Mouse (Mus musculus) midbrain, postnatal 0 days (tissue): ENCODE data around the gene Ints6. TPM values are rescaled to one million over a fixed set of nuclear protein-coding genes. Genes with fewer than 3 reads are reported as not detected.

ENCODE experiments used
- ATAC-seq: fragments of 200-750 bp; cut with Nextera tagmentation; 2 replicates; pipeline ENCODE4 v1.8.0; 2017; ENCODE audit warnings: moderate number of reproducible peaks, mild to moderate bottlenecking, moderate TSS enrichment, moderate library complexity; ENCODE audit not compliant: low FRiP score
- DNase-seq: peaks from one replicate; pipeline ENCODE4 v3.0.0-alpha.2; 2015; ENCODE audit warnings: low spot score
- H3K27ac ChIP-seq: fragments of 300-500 bp; sonication (generic); 2 replicates; pipeline ENCODE4 v1.5.1; 2014; ENCODE audit warnings: low read depth, mild to moderate bottlenecking, low read length, mixed read lengths
- H3K27me3 ChIP-seq: fragments of 300-500 bp; sonication (generic); 2 replicates; pipeline ENCODE4 v1.6.1; 2014; ENCODE audit warnings: low read length, control low read depth, mixed read lengths; ENCODE audit not compliant: insufficient read depth
- H3K36me3 ChIP-seq: fragments of 300-500 bp; sonication (generic); 2 replicates; pipeline ENCODE4 v1.6.1; 2014; ENCODE audit warnings: low read length, control low read depth, mixed read lengths; ENCODE audit not compliant: insufficient read depth
- H3K4me1 ChIP-seq: fragments of 300-500 bp; sonication (generic); 2 replicates; pipeline ENCODE4 v1.6.1; 2014; ENCODE audit warnings: mild to moderate bottlenecking, control low read depth, antibody characterized with exemption, low read length, mixed read lengths; ENCODE audit not compliant: insufficient read depth
- H3K4me2 ChIP-seq: fragments of 300-500 bp; sonication (generic); 2 replicates; pipeline ENCODE4 v1.6.1; 2014; ENCODE audit warnings: low read depth, mild to moderate bottlenecking, low read length, mixed read lengths; ENCODE audit not compliant: poor library complexity, severe bottlenecking
- H3K4me3 ChIP-seq: fragments of 300-500 bp; sonication (generic); 2 replicates; pipeline ENCODE4 v1.5.1; 2014; ENCODE audit warnings: low read depth, mild to moderate bottlenecking, low read length, moderate library complexity
- H3K9ac ChIP-seq: fragments of 300-500 bp; sonication (generic); replicated peaks from 2 replicates; pipeline ENCODE4 v1.6.1; 2014; ENCODE audit warnings: mild to moderate bottlenecking, low read length, moderate library complexity, mixed read lengths; ENCODE audit not compliant: poor library complexity, severe bottlenecking
- H3K9me3 ChIP-seq: fragments of 300-500 bp; sonication (generic); 2 replicates; pipeline ENCODE4 v1.6.1; 2016; ENCODE audit warnings: low read length, control low read depth
- CTCF ChIP-seq: IDR thresholded peaks from 2 replicates; pipeline ENCODE4 v1.5.1; 2016; ENCODE audit warnings: antibody characterized with exemption, mild to moderate bottlenecking
- WGBS: fragments of 180-500 bp; shearing (Covaris S2); extraction: QIAGEN DNeasy Blood & Tissue Kit; methylation state at CpG from one replicate; pipeline ENCODE4 v1.1.7; 2014; 5-methylcytosine and 5-hydroxymethylcytosine counted together
- polyA plus RNA-seq: library from polyadenylated mRNA; unstranded; fragments of >200 nt; fragmentation: Nextera tagmentation; extraction: Ambion mirVana; gene quantifications from 2 replicates; pipeline ENCODE4 v1.2.1, GENCODE M21; 2015
- total RNA-seq: library from RNA; depleted of rRNA; stranded (reverse); fragments of >200 nt; gene quantifications from 2 replicates; pipeline ENCODE4 v1.2.3, GENCODE M21; 2014

The Ints6 gene
- total and polyA plus RNA-seq, 2 experiments from 2014 or later: 9.5 to 44.9 TPM

DNA sequence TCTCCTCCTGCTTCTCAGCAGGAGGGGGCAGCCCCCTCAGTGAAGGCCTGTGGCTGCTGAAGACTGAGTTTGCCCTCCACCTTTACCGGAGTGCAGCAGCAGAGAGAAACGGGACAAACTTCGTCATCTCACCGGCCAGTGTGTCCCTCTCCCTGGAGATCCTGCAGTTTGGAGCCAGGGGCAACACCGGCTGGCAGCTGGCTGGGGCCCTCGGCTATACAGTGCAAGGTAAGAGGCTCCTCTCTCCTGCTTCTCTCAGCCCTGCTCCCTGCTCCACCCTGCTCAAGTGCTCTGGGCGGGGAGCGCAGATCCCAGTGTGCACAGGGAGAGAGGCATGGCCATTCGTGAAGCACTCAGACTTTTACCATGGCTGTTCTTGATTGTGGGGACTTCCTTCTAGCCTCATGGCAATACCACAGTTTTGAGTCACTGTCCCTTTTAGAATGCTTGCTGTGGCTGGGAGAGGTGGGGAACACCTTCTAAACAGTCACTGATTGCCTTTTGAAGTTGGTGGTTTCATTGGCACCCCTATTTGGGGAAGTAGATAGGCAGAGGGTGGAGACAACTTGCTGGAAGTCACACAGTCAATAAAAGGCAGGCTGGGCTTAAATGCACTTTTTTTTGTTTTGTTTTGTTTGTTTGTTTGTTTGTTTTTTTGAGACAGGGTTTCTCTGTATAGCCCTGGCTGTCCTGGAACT, 95.8 kb downstream of the Ints6 start:
- Histone ChIP-seq H3K4me1 (no peaks in the 10 kb centered on the region), H3K36me3 (no peaks in the 10 kb centered on the region), H3K9ac (no peak overlapping the region), H3K27ac (no peak overlapping the region), H3K9me3 (no peaks in the 10 kb centered on the region), H3K4me2 (no peak overlapping the region), H3K4me3 (no peak overlapping the region), H3K27me3 (no peaks in the 10 kb centered on the region)
- no peak for TF ChIP-seq CTCF
- no peak for DNase-seq
- 51% methylated on average over 9 of the region's 9 CpGs for WGBS
- no peak for ATAC-seq

- 80% methylated on average over 8 of the region's 8 CpGs for WGBS
- ATAC-seq (no peak), DNase-seq (no peak)
- no peak for TF ChIP-seq CTCF
- H3K36me3 ChIP-seq: no peaks in the 10 kb centered on the region
- H3K4me1 ChIP-seq: no peaks in the 10 kb centered on the region
- H3K4me3 ChIP-seq: no peak within 1 kb of the TSS
- H3K9ac ChIP-seq: no peak within 1 kb of the TSS
- no peaks in the 10 kb centered on the region for H3K27me3 ChIP-seq
- H3K27ac ChIP-seq: no peak within 1 kb of the TSS
- no peaks in the 10 kb centered on the region for H3K9me3 ChIP-seq
- no peak within 1 kb of the TSS for H3K4me2 ChIP-seq
Measured at GRCm38 (mm10) chr14:62663367-62663766, 97.6 kb downstream of the Ints6 start, which contains the start of gene Serpine3. TSS of gene Serpine3 (plus strand) at chr14:62663667.

DNA sequence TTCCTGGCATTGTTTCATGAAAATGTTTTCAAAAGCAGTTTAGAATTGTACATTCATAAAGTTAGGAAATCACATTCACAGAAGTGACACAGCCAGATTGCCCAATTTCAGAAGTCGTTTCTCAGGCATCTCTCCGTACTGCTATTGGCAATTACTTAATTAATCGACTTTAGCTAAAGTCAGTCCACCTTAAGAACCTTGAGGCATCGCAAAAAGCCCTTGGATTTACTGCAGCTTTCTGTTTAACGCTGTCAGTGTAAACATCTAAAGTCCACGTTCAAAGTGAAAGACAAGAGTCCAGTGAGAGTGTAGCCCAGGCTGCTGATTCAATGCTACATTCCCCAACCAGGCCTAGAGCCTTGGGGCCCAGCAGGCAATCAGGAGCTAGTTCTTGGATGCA, 98.6 kb downstream of the Ints6 start:
- Histone ChIP-seq H3K36me3 (no peaks in the 10 kb centered on the region), H3K27ac (no peak overlapping the region), H3K4me2 (no peak overlapping the region), H3K4me3 (no peak overlapping the region), H3K9ac (no peak overlapping the region), H3K4me1 (no peaks in the 10 kb centered on the region), H3K27me3 (no peaks in the 10 kb centered on the region), H3K9me3 (no peaks in the 10 kb centered on the region)
- no peak for ATAC-seq
- TF ChIP-seq CTCF: no peak
- no peak for DNase-seq
- 82% methylated on average over 6 of the region's 6 CpGs for WGBS

DNA sequence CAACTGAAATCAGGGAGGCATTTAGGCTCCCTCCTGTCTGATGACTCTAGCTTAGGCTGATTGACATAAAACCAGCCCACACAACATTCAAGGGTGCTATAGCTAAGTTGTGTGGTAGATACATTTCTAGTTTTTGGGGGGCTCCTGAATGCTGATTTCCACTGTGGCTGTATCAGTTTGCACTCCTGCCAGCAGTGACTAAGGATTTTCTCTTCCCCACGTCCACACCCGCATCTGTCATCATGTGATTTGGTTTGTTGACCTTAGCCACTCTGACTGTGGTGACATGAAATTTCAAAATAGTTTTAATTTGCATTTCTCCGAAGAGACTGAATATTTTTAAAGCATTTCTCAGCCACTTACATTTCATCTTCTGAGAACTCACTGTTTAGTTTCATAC, 103.5 kb downstream of the Ints6 start:
- ATAC-seq (no peak), DNase-seq (no peak)
- H3K9me3 ChIP-seq: no peaks in the 10 kb centered on the region
- H3K27me3 ChIP-seq: no peaks in the 10 kb centered on the region
- H3K4me3 ChIP-seq: no peak overlapping the region
- H3K9ac ChIP-seq: no peak overlapping the region
- no peak for TF ChIP-seq CTCF
- H3K4me2 ChIP-seq: no peak overlapping the region
- no peaks in the 10 kb centered on the region for H3K36me3 ChIP-seq
- no peaks in the 10 kb centered on the region for H3K4me1 ChIP-seq
- no peak overlapping the region for H3K27ac ChIP-seq
- 85% methylated on average over 3 of the region's 3 CpGs for WGBS

GRCm38 (mm10) chr14:62655996-62656395, 105.0 kb downstream of the Ints6 start:
- 85% methylated on average over 7 of the region's 7 CpGs for WGBS
- no peak for ATAC-seq
- H3K4me2 ChIP-seq: no peak overlapping the region
- no peak overlapping the region for H3K9ac ChIP-seq
- H3K4me1 ChIP-seq: no peaks in the 10 kb centered on the region
- H3K9me3 ChIP-seq: no peaks in the 10 kb centered on the region
- H3K27me3 ChIP-seq: no peaks in the 10 kb centered on the region
- no peak for DNase-seq
- H3K4me3 ChIP-seq: no peak overlapping the region
- H3K27ac ChIP-seq: no peak overlapping the region
- H3K36me3 ChIP-seq: no peaks in the 10 kb centered on the region
- no peak for TF ChIP-seq CTCF

DNA sequence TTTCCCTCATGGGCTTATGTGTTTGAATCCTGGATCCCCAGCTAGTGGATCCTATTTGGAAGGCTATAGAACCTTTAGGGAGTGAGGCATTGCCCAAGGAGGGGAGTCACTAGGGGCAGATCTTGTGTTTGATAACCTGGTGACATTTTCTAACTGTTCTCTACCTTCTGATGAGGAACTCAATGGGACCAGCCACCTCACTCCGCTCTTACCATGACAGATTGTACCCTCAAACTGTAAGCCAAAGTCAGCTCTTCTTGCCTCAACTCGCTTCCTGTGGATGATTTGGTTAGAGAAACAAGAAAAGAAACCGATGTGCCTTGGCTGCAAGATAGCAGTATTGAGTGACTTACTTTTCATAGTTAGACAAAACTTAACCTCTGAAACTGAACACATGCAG, 109.2 kb downstream of the Ints6 start:
- Histone ChIP-seq H3K4me2 (no peak overlapping the region), H3K4me1 (no peaks in the 10 kb centered on the region), H3K36me3 (no peaks in the 10 kb centered on the region), H3K27me3 (no peaks in the 10 kb centered on the region), H3K4me3 (no peak overlapping the region), H3K9me3 (no peaks in the 10 kb centered on the region), H3K27ac (no peak overlapping the region), H3K9ac (no peak overlapping the region)
- no peak for DNase-seq
- no peak for ATAC-seq
- 95% methylated on average over 3 of the region's 3 CpGs for WGBS
- TF ChIP-seq CTCF: no peak
